Mouse (Mus musculus): Measurements from ENCODE around the gene Sh2d3c. TPM values are rescaled to one million over a fixed set of nuclear protein-coding genes. Genes with fewer than 3 reads are reported as not detected.

Sh2d3c gene
- polyA plus RNA-seq, 1 experiment = 25.3 TPM

GRCm38 (mm10) chr2:32680961-32681650 lies 39.7 kb upstream of the Sh2d3c start:
- Histone ChIP-seq H3K36me3 (ENCODE audit: control insufficient read depth, insufficient read depth, low read length) (peaks cover 19% of the 10 kb centered on the region; the same call in 1 of the 2 replicates), H3K27ac (ENCODE audit: insufficient read depth, low read depth, low read length) (no peak overlapping the region)

GRCm38 (mm10) chr2:32681754-32682153 lies 39.1 kb upstream of the Sh2d3c start:
- Histone ChIP-seq H3K36me3 (ENCODE audit: control insufficient read depth, insufficient read depth, low read length) (peaks cover 20% of the 10 kb centered on the region; the same call in 1 of the 2 replicates), H3K27ac (ENCODE audit: insufficient read depth, low read depth, low read length) (no peak overlapping the region)
- 72% methylated on average over 6 of the region's 6 CpGs for WGBS

More at GRCm38 (mm10) chr2:32680961-32681650, 39.7 kb upstream of the Sh2d3c start:
- 70% methylated on average over 19 of the region's 19 CpGs for WGBS
- Histone ChIP-seq H3K4me3 (ENCODE audit: low read depth, low read length) (no peak overlapping the region), H3K4me1 (ENCODE audit: control insufficient read depth, insufficient read depth, insufficient read length, low read length) (no peaks in the 10 kb centered on the region; the same call in 1 of the 2 replicates), H3K27me3 (ENCODE audit: control insufficient read depth, insufficient read depth, low read length) (no peaks in the 10 kb centered on the region)
- TF ChIP-seq CTCF (IDR thresholded peaks at IDR 0.05; ENCODE audit: extremely low read depth, insufficient read length, insufficient replicate concordance, low read depth, low read length) = no peak
- no peak for TF ChIP-seq POLR2A (IDR thresholded peaks at IDR 0.05; ENCODE audit: low read depth, low read length)

GRCm38 (mm10) chr2:32682721-32683417 lies 38.0 kb upstream of the Sh2d3c start:
- 84% methylated on average over 14 of the region's 14 CpGs for WGBS
- Histone ChIP-seq H3K27me3 (ENCODE audit: control insufficient read depth, insufficient read depth, low read length) (no peaks in the 10 kb centered on the region), H3K4me3 (ENCODE audit: low read depth, low read length) (no peak overlapping the region), H3K4me1 (ENCODE audit: control insufficient read depth, insufficient read depth, insufficient read length, low read length) (no peaks in the 10 kb centered on the region; the same call in 1 of the 2 replicates), H3K27ac (ENCODE audit: insufficient read depth, low read depth, low read length) (no peak overlapping the region), H3K36me3 (ENCODE audit: control insufficient read depth, insufficient read depth, low read length) (peaks cover 22% of the 10 kb centered on the region; the same call in 1 of the 2 replicates)
- TF ChIP-seq POLR2A (IDR thresholded peaks at IDR 0.05; ENCODE audit: low read depth, low read length) = no peak
- TF ChIP-seq CTCF (IDR thresholded peaks at IDR 0.05; ENCODE audit: extremely low read depth, insufficient read length, insufficient replicate concordance, low read depth, low read length) = no peak

More at GRCm38 (mm10) chr2:32681754-32682153, 39.1 kb upstream of the Sh2d3c start:
- no peak overlapping the region for H3K4me3 ChIP-seq (ENCODE audit: low read depth, low read length)
- no peaks in the 10 kb centered on the region; the same call in 1 of the 2 replicates for H3K4me1 ChIP-seq (ENCODE audit: control insufficient read depth, insufficient read depth, insufficient read length, low read length)
- TF ChIP-seq CTCF (IDR thresholded peaks at IDR 0.05; ENCODE audit: extremely low read depth, insufficient read length, insufficient replicate concordance, low read depth, low read length) (no peak), POLR2A (IDR thresholded peaks at IDR 0.05; ENCODE audit: low read depth, low read length) (no peak)
- no peaks in the 10 kb centered on the region for H3K27me3 ChIP-seq (ENCODE audit: control insufficient read depth, insufficient read depth, low read length)

- Histone ChIP-seq H3K4me1 (ENCODE audit: control insufficient read depth, insufficient read depth, insufficient read length, low read length) (no peaks in the 10 kb centered on the region; the same call in 1 of the 2 replicates), H3K27ac (ENCODE audit: insufficient read depth, low read depth, low read length) (no peak overlapping the region), H3K36me3 (ENCODE audit: control insufficient read depth, insufficient read depth, low read length) (peaks cover 24% of the 10 kb centered on the region; the same call in 1 of the 2 replicates), H3K27me3 (ENCODE audit: control insufficient read depth, insufficient read depth, low read length) (no peaks in the 10 kb centered on the region), H3K4me3 (ENCODE audit: low read depth, low read length) (no peak overlapping the region)
- WGBS = 86% methylated on average over 10 of the region's 10 CpGs
- TF ChIP-seq POLR2A (IDR thresholded peaks at IDR 0.05; ENCODE audit: low read depth, low read length) (no peak), CTCF (IDR thresholded peaks at IDR 0.05; ENCODE audit: extremely low read depth, insufficient read length, insufficient replicate concordance, low read depth, low read length) (no peak)
These were observed 37.2 kb upstream of the Sh2d3c start for GRCm38 (mm10) chr2:32683701-32684100.

GRCm38 (mm10) chr2:32684681-32685428 lies 36.0 kb upstream of the Sh2d3c start:
- Histone ChIP-seq H3K27ac (ENCODE audit: insufficient read depth, low read depth, low read length) (no peak overlapping the region), H3K4me1 (ENCODE audit: control insufficient read depth, insufficient read depth, insufficient read length, low read length) (no peaks in the 10 kb centered on the region; the same call in 1 of the 2 replicates), H3K4me3 (ENCODE audit: low read depth, low read length) (no peak overlapping the region), H3K36me3 (ENCODE audit: control insufficient read depth, insufficient read depth, low read length) (peaks cover 24% of the 10 kb centered on the region; the same call in 1 of the 2 replicates), H3K27me3 (ENCODE audit: control insufficient read depth, insufficient read depth, low read length) (no peaks in the 10 kb centered on the region)
- TF ChIP-seq CTCF (IDR thresholded peaks at IDR 0.05; ENCODE audit: extremely low read depth, insufficient read length, insufficient replicate concordance, low read depth, low read length) (no peak), POLR2A (IDR thresholded peaks at IDR 0.05; ENCODE audit: low read depth, low read length) (no peak)
- WGBS = 90% methylated on average over 15 of the region's 15 CpGs

- no peak for TF ChIP-seq POLR2A (IDR thresholded peaks at IDR 0.05; ENCODE audit: low read depth, low read length)
- TF ChIP-seq CTCF (IDR thresholded peaks at IDR 0.05; ENCODE audit: extremely low read depth, insufficient read length, insufficient replicate concordance, low read depth, low read length) = no peak
- Histone ChIP-seq H3K27me3 (ENCODE audit: control insufficient read depth, insufficient read depth, low read length) (no peaks in the 10 kb centered on the region), H3K4me1 (ENCODE audit: control insufficient read depth, insufficient read depth, insufficient read length, low read length) (no peaks in the 10 kb centered on the region; the same call in 1 of the 2 replicates), H3K27ac (ENCODE audit: insufficient read depth, low read depth, low read length) (no peak overlapping the region), H3K36me3 (ENCODE audit: control insufficient read depth, insufficient read depth, low read length) (peaks cover 24% of the 10 kb centered on the region; the same call in 1 of the 2 replicates), H3K4me3 (ENCODE audit: low read depth, low read length) (no peak overlapping the region)
- WGBS = 92% methylated on average over 3 of the region's 3 CpGs
These were observed 35.0 kb upstream of the Sh2d3c start for GRCm38 (mm10) chr2:32685807-32686206.

Data from small intestine, adult 2 months (tissue).